Mouse (Mus musculus) stomach, postnatal 0 days (tissue): Measurements from ENCODE around the gene Ubash3a. TPM values are rescaled to one million over a fixed set of nuclear protein-coding genes. Genes with fewer than 3 reads are reported as not detected.

Experiments
- ATAC-seq: fragments of 200-750 bp; cut with Nextera tagmentation; 2 replicates; pipeline ENCODE4 v1.8.0; 2017; ENCODE audit not compliant: low FRiP score, low TSS enrichment
- DNase-seq: peaks from one replicate; pipeline ENCODE4 v3.0.0-alpha.2; 2016; ENCODE audit warnings: low spot score
- H3K27ac ChIP-seq: fragments of 300-500 bp; sonication (generic); replicated peaks from 2 replicates; pipeline ENCODE4 v1.5.1; 2014; ENCODE audit warnings: mild to moderate bottlenecking, control low read depth
- H3K27me3 ChIP-seq: fragments of 300-500 bp; sonication (generic); 2 replicates; pipeline ENCODE4 v1.6.1; 2014; ENCODE audit warnings: low read length; ENCODE audit not compliant: control insufficient read depth, insufficient read depth
- H3K36me3 ChIP-seq: fragments of 300-500 bp; sonication (generic); 2 replicates; pipeline ENCODE4 v1.6.1; 2014; ENCODE audit warnings: low read length, mixed read lengths; ENCODE audit not compliant: control insufficient read depth, insufficient read depth
- H3K4me1 ChIP-seq: fragments of 300-500 bp; sonication (generic); replicated peaks from 2 replicates; pipeline ENCODE4 v1.6.1; 2014; ENCODE audit warnings: antibody characterized with exemption; ENCODE audit not compliant: control insufficient read depth, insufficient read depth
- H3K4me2 ChIP-seq: fragments of 300-500 bp; sonication (generic); replicated peaks from 2 replicates; pipeline ENCODE4 v1.6.1; 2014; ENCODE audit warnings: low read depth, mild to moderate bottlenecking, control low read depth, moderate library complexity
- H3K4me3 ChIP-seq: fragments of 300-500 bp; sonication (generic); 2 replicates; pipeline ENCODE4 v1.5.1; 2014; ENCODE audit warnings: low read depth, low read length, control low read depth
- H3K9ac ChIP-seq: fragments of 300-500 bp; sonication (generic); 2 replicates; pipeline ENCODE4 v1.6.1; 2014; ENCODE audit warnings: mild to moderate bottlenecking, low read length, control low read depth, mixed read lengths
- H3K9me3 ChIP-seq: fragments of 300-500 bp; sonication (generic); 2 replicates; pipeline ENCODE4 v1.6.1; 2016; ENCODE audit warnings: low read length; ENCODE audit not compliant: control insufficient read depth
- CTCF ChIP-seq: IDR thresholded peaks from 2 replicates; pipeline ENCODE4 v1.5.1; 2016; ENCODE audit warnings: antibody characterized with exemption, low read depth, mild to moderate bottlenecking, moderate library complexity
- EP300 ChIP-seq: optimal IDR thresholded peaks from 2 replicates; pipeline ENCODE3; 2016; ENCODE audit warnings: antibody characterized with exemption
- WGBS: fragments of 180-500 bp; shearing (Covaris S2); extraction: QIAGEN DNeasy Blood & Tissue Kit; methylation state at CpG from one replicate; pipeline ENCODE4 v1.1.7; 2014; 5-methylcytosine and 5-hydroxymethylcytosine counted together
- polyA plus RNA-seq: library from polyadenylated mRNA; unstranded; fragments of >200 nt; fragmentation: Nextera tagmentation; extraction: Ambion mirVana; gene quantifications from 2 replicates; pipeline ENCODE4 v1.2.1, GENCODE M21; 2015

The Ubash3a gene
- polyA plus RNA-seq, 1 experiment from 2014 or later: 0.13 TPM

- TF ChIP-seq CTCF (no peak), EP300 (no peak)
- Histone ChIP-seq H3K36me3 (no peaks in the 10 kb centered on the region), H3K27me3 (no peaks in the 10 kb centered on the region), H3K4me1 (no peaks in the 10 kb centered on the region), H3K4me2 (no peak overlapping the region), H3K9ac (no peak overlapping the region), H3K4me3 (no peak overlapping the region), H3K27ac (no peak overlapping the region), H3K9me3 (no peaks in the 10 kb centered on the region)
- 67% methylated on average over 7 of the region's 7 CpGs for WGBS
- DNase-seq (no peak), ATAC-seq (no peak)
Measured at GRCm38 (mm10) chr17:31288999-31289726, 81.5 kb downstream of the Ubash3a start.

- Histone ChIP-seq H3K27me3 (no peaks in the 10 kb centered on the region), H3K4me2 (no peak overlapping the region), H3K9ac (no peak overlapping the region), H3K9me3 (no peaks in the 10 kb centered on the region), H3K4me3 (no peak overlapping the region), H3K27ac (no peak overlapping the region), H3K4me1 (no peaks in the 10 kb centered on the region), H3K36me3 (no peaks in the 10 kb centered on the region)
- DNase-seq (no peak), ATAC-seq (no peak)
- no peak for TF ChIP-seq CTCF
- no peak for TF ChIP-seq EP300
Measured at GRCm38 (mm10) chr17:31290311-31290710, 82.6 kb downstream of the Ubash3a start.

DNA sequence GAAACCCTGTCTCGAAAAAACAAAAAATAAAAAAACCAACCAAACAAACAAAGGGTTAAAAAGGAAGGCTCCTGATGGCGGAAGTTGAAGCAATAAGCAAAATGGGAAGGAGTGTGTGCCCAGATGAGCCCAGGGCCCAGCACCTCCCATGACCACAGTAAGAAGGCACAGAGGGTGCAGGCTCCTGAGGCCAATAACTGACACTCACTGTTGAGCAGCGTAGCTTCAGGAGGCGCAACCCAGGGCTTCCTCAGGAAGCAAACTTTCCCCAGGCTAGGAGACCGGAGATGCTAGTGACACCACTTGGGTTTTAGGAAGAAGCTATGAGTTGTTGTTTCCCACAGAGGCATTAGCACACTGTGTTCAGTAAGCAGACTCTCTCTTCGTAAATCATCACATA lies 83.2 kb downstream of the Ubash3a start:
- H3K9me3 ChIP-seq: no peaks in the 10 kb centered on the region
- no peak overlapping the region for H3K27ac ChIP-seq
- DNase-seq (no peak), ATAC-seq (no peak)
- H3K4me1 ChIP-seq: no peaks in the 10 kb centered on the region; the same call in 1 of the 2 replicates
- H3K4me2 ChIP-seq: no peak overlapping the region
- H3K9ac ChIP-seq: no peak overlapping the region
- WGBS: 72% methylated on average over 6 of the region's 6 CpGs
- no peaks in the 10 kb centered on the region for H3K27me3 ChIP-seq
- no peak overlapping the region for H3K4me3 ChIP-seq
- TF ChIP-seq EP300: no peak
- TF ChIP-seq CTCF: no peak
- no peaks in the 10 kb centered on the region for H3K36me3 ChIP-seq

- H3K27ac ChIP-seq: peak overlapping the region; percentile 90; the same call in 1 of the 2 replicates
- ATAC-seq: no peak
- H3K4me1 ChIP-seq: no peaks in the 10 kb centered on the region; the same call in 1 of the 2 replicates
- H3K9ac ChIP-seq: no peak overlapping the region
- no peaks in the 10 kb centered on the region for H3K36me3 ChIP-seq
- no peaks in the 10 kb centered on the region for H3K9me3 ChIP-seq
- TF ChIP-seq CTCF: peak; percentile 61
- no peak for TF ChIP-seq EP300
- 79% methylated on average over 15 of the region's 15 CpGs for WGBS
- H3K27me3 ChIP-seq: no peaks in the 10 kb centered on the region
- H3K4me2 ChIP-seq: no peak overlapping the region; the same call in 1 of the 2 replicates
- no peak for DNase-seq
- H3K4me3 ChIP-seq: no peak overlapping the region
Measured at GRCm38 (mm10) chr17:31294363-31295214, 86.9 kb downstream of the Ubash3a start.

DNA sequence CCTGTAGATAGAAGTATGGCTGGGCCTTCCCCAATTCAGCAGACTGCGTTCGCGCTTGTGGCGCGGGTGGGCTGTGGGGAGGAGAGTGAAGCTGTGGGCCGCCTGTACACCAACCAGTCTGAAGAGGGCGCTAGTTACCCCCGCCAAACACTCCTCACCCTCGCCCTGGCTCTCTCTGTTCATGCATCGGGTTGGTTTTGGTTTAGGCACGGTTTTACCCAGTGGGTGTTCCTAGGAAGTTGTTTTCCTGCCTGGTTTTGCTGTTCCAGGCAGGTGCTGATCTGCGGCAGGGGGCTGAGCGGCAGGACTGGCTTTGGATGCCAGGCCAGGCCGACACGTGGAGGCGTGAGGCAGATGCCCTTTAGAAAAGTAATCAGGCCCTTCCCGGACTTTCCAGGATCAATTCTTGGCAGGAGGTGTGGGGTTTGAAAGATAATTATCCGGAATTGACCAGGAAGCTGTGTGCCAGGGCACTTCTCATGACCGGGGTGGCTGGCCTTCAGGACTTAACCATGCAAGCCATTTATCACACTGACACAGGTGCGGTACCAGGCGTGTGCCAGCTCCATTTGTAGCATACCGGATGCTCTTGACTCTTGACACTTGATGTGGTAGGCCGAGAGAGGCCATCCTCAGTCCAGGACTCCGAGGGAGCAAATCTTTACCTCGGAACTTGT lies 87.7 kb downstream of the Ubash3a start:
- Histone ChIP-seq H3K9ac (peak overlapping the region; percentile 75; the same call in 1 of the 2 replicates), H3K4me1 (no peaks in the 10 kb centered on the region; the same call in 1 of the 2 replicates), H3K4me2 (peak overlapping the region; percentile 98), H3K27me3 (no peaks in the 10 kb centered on the region), H3K4me3 (peak overlapping the region; percentile 62), H3K27ac (peak overlapping the region; percentile 90), H3K36me3 (no peaks in the 10 kb centered on the region), H3K9me3 (no peaks in the 10 kb centered on the region)
- TF ChIP-seq CTCF: peak; percentile 71
- TF ChIP-seq EP300: no peak
- DNase-seq (peak; percentile 66), ATAC-seq (peak; percentile 28; the same call in 1 of the 2 replicates)
- 35% methylated on average over 25 of the region's 25 CpGs for WGBS
